ENCODE assay signal across 8 mouse cellular contexts in genomic region chr16:45407645-45408400, GRCm38 (mm10). TPM values are rescaled to one million over a fixed set of nuclear protein-coding genes. Genes with fewer than 3 reads are reported as not detected.
DNase-seq lines count a peak whose midpoint lies in the region; ATAC-seq and TF ChIP-seq lines count a peak whose summit lies in the region.

No protein-coding gene starts in this region.

- intact Hi-C loops in heart, postnatal 14 days (cut with DNase I): loop anchor here (2.0 to 5.0 kb wide), 2 partner anchors 61 to 77 kb away; no protein-coding TSS in a partner anchor

- no peaks in the 10 kb centered on the region for H3K36me3 ChIP-seq in heart, embryonic 15.5 days
- H3K36me3 ChIP-seq in hindbrain, embryonic 16.5 days (ENCODE audit: control insufficient read depth, insufficient read depth, low read length): no peaks in the 10 kb centered on the region
- H3K36me3 ChIP-seq in midbrain, postnatal 0 days (ENCODE audit: insufficient read depth, low read length): 0 out of 2 replicates have a peak, but pooled peaks cover 3% of the 10 kb centered on the region

- peak overlapping the region; percentile 69 for H3K9ac ChIP-seq in heart, embryonic 15.5 days
- H3K9ac ChIP-seq in hindbrain, embryonic 16.5 days (ENCODE audit: low read depth, low read length): peak overlapping the region; percentile 90
- peak overlapping the region; percentile 96 for H3K9ac ChIP-seq in midbrain, postnatal 0 days (replicated peaks; ENCODE audit: low read length, poor library complexity, severe bottlenecking)

- peak overlapping the region; percentile 66; the same call in 1 of the 2 replicates for H3K27ac ChIP-seq in heart, embryonic 15.5 days
- H3K27ac ChIP-seq in brown adipose tissue, adult 24 weeks (replicated peaks; ENCODE audit: low read depth, low read length): peak overlapping the region; percentile 89
- peak overlapping the region; percentile 94 for H3K27ac ChIP-seq in hindbrain, embryonic 16.5 days (ENCODE audit: low read depth, low read length)
- H3K27ac ChIP-seq in midbrain, postnatal 0 days (ENCODE audit: low read depth, low read length): peak overlapping the region; percentile 100

- H3K4me1 ChIP-seq in heart, embryonic 15.5 days (replicated peaks): 0 out of 2 replicates have a peak, but pooled peaks cover 3% of the 10 kb centered on the region
- peaks cover 4% of the 10 kb centered on the region; the same call in 1 of the 2 replicates for H3K4me1 ChIP-seq in brown adipose tissue, adult 24 weeks (ENCODE audit: control insufficient read depth, insufficient read depth, insufficient read length, low read length)
- H3K4me1 ChIP-seq in hindbrain, embryonic 16.5 days (ENCODE audit: control insufficient read depth, insufficient read depth, low read depth, low read length): peaks cover 8% of the 10 kb centered on the region
- peaks cover 2% of the 10 kb centered on the region; the same call in 1 of the 2 replicates for H3K4me1 ChIP-seq in midbrain, postnatal 0 days (ENCODE audit: insufficient read depth, low read length)

- H3K9me3 ChIP-seq in heart, embryonic 15.5 days (replicated peaks): no peaks in the 10 kb centered on the region
- H3K9me3 ChIP-seq in hindbrain, embryonic 16.5 days (ENCODE audit: control insufficient read depth, low read length): no peaks in the 10 kb centered on the region
- H3K9me3 ChIP-seq in midbrain, postnatal 0 days (ENCODE audit: low read length): no peaks in the 10 kb centered on the region

- TF ChIP-seq CTCF in midbrain, postnatal 0 days (IDR thresholded peaks at IDR 0.05): no peak

- 38% methylated on average over 9 of the region's 9 CpGs for WGBS in heart, embryonic 15.5 days
- 20% methylated on average over 9 of the region's 9 CpGs for WGBS in hindbrain, embryonic 16.5 days
- WGBS in midbrain, postnatal 0 days: 14% methylated on average over 9 of the region's 9 CpGs

- no peak for ATAC-seq in heart, embryonic 15.5 days (replicated peaks; ENCODE audit: insufficient number of reproducible peaks, insufficient read depth, low FRiP score, low read depth)
- ATAC-seq in hindbrain, embryonic 16.5 days: no peak
- ATAC-seq in midbrain, postnatal 0 days (ENCODE audit: low FRiP score): no peak

- H3K4me3 ChIP-seq in heart, embryonic 15.5 days: peak overlapping the region; percentile 71
- H3K4me3 ChIP-seq in brown adipose tissue, adult 24 weeks (ENCODE audit: insufficient read depth, low read depth, low read length): peak overlapping the region; percentile 87
- peak overlapping the region; percentile 75 for H3K4me3 ChIP-seq in hindbrain, embryonic 16.5 days (ENCODE audit: low read length)
- peak overlapping the region; percentile 68 for H3K4me3 ChIP-seq in midbrain, postnatal 0 days (ENCODE audit: low read depth, low read length)

- H3K27me3 ChIP-seq in heart, embryonic 15.5 days: no peaks in the 10 kb centered on the region
- H3K27me3 ChIP-seq in hindbrain, embryonic 16.5 days (replicated peaks; ENCODE audit: control insufficient read depth, insufficient read depth, low read length): no peaks in the 10 kb centered on the region
- no peaks in the 10 kb centered on the region for H3K27me3 ChIP-seq in midbrain, postnatal 0 days (ENCODE audit: insufficient read depth, low read length)

- no peak for DNase-seq in heart, postnatal 14 days
- DNase-seq in midbrain, postnatal 0 days (ENCODE audit: low spot score): peak; percentile 38
- no peak for DNase-seq in ovary, postnatal 36 days (ENCODE audit: low spot score)
- no peak for DNase-seq in right cerebral cortex, postnatal 4 days
- no peak for DNase-seq in right cerebral cortex, postnatal 14 days

- peak overlapping the region; percentile 91 for H3K4me2 ChIP-seq in heart, embryonic 15.5 days
- H3K4me2 ChIP-seq in hindbrain, embryonic 16.5 days (ENCODE audit: low read length): peak overlapping the region; percentile 58
- peak overlapping the region; percentile 44 for H3K4me2 ChIP-seq in midbrain, postnatal 0 days (ENCODE audit: low read depth, low read length, poor library complexity, severe bottlenecking)

RNA-seq across cellular contexts. Expression of gene Cd200, which starts 1.0 kb away (rescaled TPM):
- polyA plus RNA-seq in heart, embryonic 15.5 days (2015; fragmentation: Nextera tagmentation; extraction: Ambion mirVana): 28.7 and 33.1 TPM in 2 replicates
- 10 to 100 TPM; 62.9 to 68.0 TPM for total RNA-seq in heart, postnatal 14 days (2021)
- polyA plus RNA-seq in brown adipose tissue, adult 24 weeks (2012; ENCODE audit: insufficient read depth, insufficient read length, missing spikeins): 39.3 and 47.9 TPM in 2 replicates
- 364 and 369 TPM in 2 replicates for polyA plus RNA-seq in hindbrain, embryonic 16.5 days (2015; fragmentation: Nextera tagmentation; extraction: Ambion mirVana)
- total RNA-seq in midbrain, postnatal 0 days (2014; rRNA removed): 272 and 340 TPM in 2 replicates
- polyA plus RNA-seq in midbrain, postnatal 0 days (2015; fragmentation: Nextera tagmentation; extraction: Ambion mirVana): 503 and 514 TPM in 2 replicates
